Mouse (Mus musculus) cerebellum, adult 2 months (tissue): ENCODE measurements around the gene Tex36.

ENCODE experiments used
- CTCF ChIP-seq: fragments of 200-500 bp; IDR thresholded peaks from 2 replicates; pipeline ENCODE4 v1.5.1; 2011; ENCODE audit warnings: low read depth, mild to moderate bottlenecking, control low read depth, low read length, moderate library complexity, borderline replicate concordance; ENCODE audit not compliant: insufficient read depth
- POLR2A ChIP-seq: fragments of 200-500 bp; IDR thresholded peaks from 2 replicates; pipeline ENCODE4 v1.6.1; 2011; ENCODE audit warnings: low read length, control low read depth, borderline replicate concordance; ENCODE audit not compliant: insufficient read depth

DNA sequence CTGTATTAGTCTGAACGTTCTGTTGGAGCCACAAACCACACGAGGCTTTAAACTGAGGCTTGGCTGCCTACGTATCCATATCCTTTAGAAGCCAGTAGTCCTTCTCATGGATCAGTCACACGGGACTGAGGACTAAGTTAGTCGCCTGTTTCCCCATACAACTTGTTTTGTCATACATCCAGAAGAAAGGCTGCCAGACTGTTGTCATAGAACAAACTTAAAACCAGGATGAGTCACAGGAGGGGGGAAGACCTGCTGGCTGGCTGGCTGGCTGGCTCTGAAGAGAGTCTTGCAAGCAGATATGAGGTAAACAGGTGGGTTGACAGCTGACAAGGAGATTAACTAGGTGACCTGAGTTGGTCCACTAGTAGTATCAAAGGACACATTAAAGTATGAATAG lies 28.9 kb upstream of the Tex36 start:
- TF ChIP-seq CTCF (no peak), POLR2A (no peak)
